Mouse (Mus musculus) midbrain, postnatal 0 days (tissue): ENCODE results near the gene Cym. TPM values are rescaled to one million over a fixed set of nuclear protein-coding genes. Genes with fewer than 3 reads are reported as not detected.
A peak's percentile ranks its signal among the peaks of the same experiment; 100 is the strongest.

ENCODE experiments used
- ATAC-seq: fragments of 200-750 bp; cut with Nextera tagmentation; 2 replicates; pipeline ENCODE4 v1.8.0; 2017; ENCODE audit warnings: moderate number of reproducible peaks, mild to moderate bottlenecking, moderate TSS enrichment, moderate library complexity; ENCODE audit not compliant: low FRiP score
- DNase-seq: peaks from one replicate; pipeline ENCODE4 v3.0.0-alpha.2; 2015; ENCODE audit warnings: low spot score
- H3K27ac ChIP-seq: fragments of 300-500 bp; sonication (generic); 2 replicates; pipeline ENCODE4 v1.5.1; 2014; ENCODE audit warnings: low read depth, mild to moderate bottlenecking, low read length, mixed read lengths
- H3K27me3 ChIP-seq: fragments of 300-500 bp; sonication (generic); 2 replicates; pipeline ENCODE4 v1.6.1; 2014; ENCODE audit warnings: low read length, control low read depth, mixed read lengths; ENCODE audit not compliant: insufficient read depth
- H3K36me3 ChIP-seq: fragments of 300-500 bp; sonication (generic); 2 replicates; pipeline ENCODE4 v1.6.1; 2014; ENCODE audit warnings: low read length, control low read depth, mixed read lengths; ENCODE audit not compliant: insufficient read depth
- H3K4me1 ChIP-seq: fragments of 300-500 bp; sonication (generic); 2 replicates; pipeline ENCODE4 v1.6.1; 2014; ENCODE audit warnings: mild to moderate bottlenecking, control low read depth, antibody characterized with exemption, low read length, mixed read lengths; ENCODE audit not compliant: insufficient read depth
- H3K4me2 ChIP-seq: fragments of 300-500 bp; sonication (generic); 2 replicates; pipeline ENCODE4 v1.6.1; 2014; ENCODE audit warnings: low read depth, mild to moderate bottlenecking, low read length, mixed read lengths; ENCODE audit not compliant: poor library complexity, severe bottlenecking
- H3K4me3 ChIP-seq: fragments of 300-500 bp; sonication (generic); 2 replicates; pipeline ENCODE4 v1.5.1; 2014; ENCODE audit warnings: low read depth, mild to moderate bottlenecking, low read length, moderate library complexity
- H3K9ac ChIP-seq: fragments of 300-500 bp; sonication (generic); replicated peaks from 2 replicates; pipeline ENCODE4 v1.6.1; 2014; ENCODE audit warnings: mild to moderate bottlenecking, low read length, moderate library complexity, mixed read lengths; ENCODE audit not compliant: poor library complexity, severe bottlenecking
- H3K9me3 ChIP-seq: fragments of 300-500 bp; sonication (generic); 2 replicates; pipeline ENCODE4 v1.6.1; 2016; ENCODE audit warnings: low read length, control low read depth
- CTCF ChIP-seq: IDR thresholded peaks from 2 replicates; pipeline ENCODE4 v1.5.1; 2016; ENCODE audit warnings: antibody characterized with exemption, mild to moderate bottlenecking
- WGBS: fragments of 180-500 bp; shearing (Covaris S2); extraction: QIAGEN DNeasy Blood & Tissue Kit; methylation state at CpG from one replicate; pipeline ENCODE4 v1.1.7; 2014; 5-methylcytosine and 5-hydroxymethylcytosine counted together
- polyA plus RNA-seq: library from polyadenylated mRNA; unstranded; fragments of >200 nt; fragmentation: Nextera tagmentation; extraction: Ambion mirVana; gene quantifications from 2 replicates; pipeline ENCODE4 v1.2.1, GENCODE M21; 2015
- total RNA-seq: library from RNA; depleted of rRNA; stranded (reverse); fragments of >200 nt; gene quantifications from 2 replicates; pipeline ENCODE4 v1.2.3, GENCODE M21; 2014

Cym gene
- total and polyA plus RNA-seq, 2 experiments from 2014 or later: 0.16 TPM; not detected in 1

DNA sequence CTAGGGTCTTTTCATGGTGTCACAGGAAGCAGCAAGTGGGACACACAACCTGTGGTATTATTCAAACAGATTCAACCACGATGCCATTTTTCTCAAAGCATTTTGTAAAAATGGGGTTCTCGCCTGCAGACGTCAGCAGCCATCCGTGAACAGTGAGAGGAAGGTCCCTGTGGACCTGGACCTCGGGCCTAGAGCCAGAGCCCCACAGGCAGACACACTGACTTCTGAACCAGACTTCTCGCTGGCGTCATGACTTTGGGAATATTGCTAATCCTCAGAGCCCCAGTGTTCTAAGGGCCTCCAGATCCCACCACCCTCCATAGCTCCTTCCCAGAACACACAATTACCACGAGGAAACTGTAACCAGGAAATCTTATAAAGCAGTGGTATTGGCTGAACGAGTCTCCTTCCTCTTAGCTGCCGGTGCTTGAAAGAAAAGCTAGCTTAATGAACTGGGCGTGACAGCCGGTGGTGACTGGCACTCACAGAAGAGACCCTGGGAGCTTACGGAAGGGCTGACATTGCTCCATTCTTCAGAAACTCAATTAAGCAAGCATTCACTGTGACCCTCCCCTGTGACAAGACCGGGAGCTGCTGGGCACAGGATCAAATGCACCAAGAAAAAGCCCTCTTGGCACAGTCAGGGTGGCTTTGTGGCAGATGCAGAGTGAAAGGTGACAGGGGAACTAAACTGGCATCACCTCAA, 20.0 kb upstream of the Cym start:
- Histone ChIP-seq H3K4me1 (peaks cover 3% of the 10 kb centered on the region; the same call in 1 of the 2 replicates), H3K27me3 (no peaks in the 10 kb centered on the region), H3K36me3 (no peaks in the 10 kb centered on the region), H3K4me2 (no peak overlapping the region), H3K27ac (no peak overlapping the region), H3K4me3 (no peak overlapping the region), H3K9ac (no peak overlapping the region), H3K9me3 (no peaks in the 10 kb centered on the region)
- WGBS: 23% methylated on average over 14 of the region's 14 CpGs
- peak; percentile 26 for DNase-seq
- no peak for TF ChIP-seq CTCF
- no peak for ATAC-seq

DNA sequence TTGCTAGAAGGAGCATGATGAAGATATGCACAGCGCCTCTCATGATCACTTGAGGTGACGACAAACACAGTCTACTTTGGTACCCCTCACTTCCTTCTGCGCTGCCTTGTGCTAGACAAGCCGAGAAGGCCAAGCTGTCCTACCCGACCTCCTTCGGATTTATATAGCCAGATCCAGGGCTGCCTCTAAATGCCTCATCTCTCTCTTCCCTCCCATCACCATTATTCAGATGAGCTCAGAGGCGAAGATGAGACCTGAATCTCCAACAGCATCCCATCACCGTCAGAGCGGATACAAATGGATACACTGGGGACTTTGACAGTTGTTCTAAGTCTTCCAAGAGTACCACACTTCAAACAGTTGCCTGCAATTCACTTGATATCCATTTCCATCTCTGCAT, 18.1 kb upstream of the Cym start, which contains the start of gene Prok1:
Prok1 (minus strand) TSS at position 101 of the 400 bp plus-strand sequence.
- WGBS: 90% methylated on average over 9 of the region's 9 CpGs
- no peak for TF ChIP-seq CTCF
- ATAC-seq: no peak

DNA sequence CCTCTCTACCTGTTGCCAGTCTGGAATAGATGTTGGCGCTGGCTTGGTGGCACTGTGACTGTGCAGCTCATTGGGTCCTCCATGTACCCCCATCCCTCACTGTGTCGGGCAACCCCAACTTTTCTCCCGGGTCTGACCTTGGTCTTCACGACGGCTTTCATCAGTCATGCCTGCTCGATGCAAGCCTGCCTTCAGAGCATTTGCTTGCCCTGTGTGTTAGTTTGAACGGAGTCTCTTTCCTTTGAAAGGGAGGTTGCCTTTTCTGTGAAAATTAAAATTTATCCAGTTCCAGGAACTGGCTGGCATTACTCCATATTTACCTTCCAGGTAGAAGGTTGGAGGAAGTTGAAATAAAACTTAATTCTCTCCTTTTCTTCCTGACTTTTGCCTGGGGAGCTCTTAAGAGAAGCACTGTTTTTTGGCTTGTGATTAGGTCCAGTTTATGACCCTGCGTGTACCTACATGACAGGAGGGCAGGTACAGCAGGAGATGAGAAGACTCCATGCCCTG, 17.0 kb upstream of the Cym start:
- no peaks in the 10 kb centered on the region for H3K27me3 ChIP-seq
- H3K9me3 ChIP-seq: no peaks in the 10 kb centered on the region
- no peak overlapping the region for H3K4me3 ChIP-seq
- no peak overlapping the region for H3K9ac ChIP-seq
- no peak for TF ChIP-seq CTCF
- no peak overlapping the region for H3K4me2 ChIP-seq
- WGBS: 82% methylated on average over 8 of the region's 8 CpGs
- H3K27ac ChIP-seq: no peak overlapping the region
- DNase-seq (no peak), ATAC-seq (no peak)
- peaks cover 3% of the 10 kb centered on the region; the same call in 1 of the 2 replicates for H3K4me1 ChIP-seq
- no peaks in the 10 kb centered on the region for H3K36me3 ChIP-seq

More for the DNA sequence above, 18.1 kb upstream of the Cym start, which contains the start of gene Prok1:
- Histone ChIP-seq H3K27ac (no peak within 1 kb of the TSS), H3K4me1 (peaks cover 3% of the 10 kb centered on the region; the same call in 1 of the 2 replicates), H3K36me3 (no peaks in the 10 kb centered on the region), H3K4me3 (no peak within 1 kb of the TSS), H3K9me3 (no peaks in the 10 kb centered on the region), H3K9ac (no peak within 1 kb of the TSS), H3K27me3 (no peaks in the 10 kb centered on the region), H3K4me2 (no peak within 1 kb of the TSS)
- no peak for DNase-seq

DNA sequence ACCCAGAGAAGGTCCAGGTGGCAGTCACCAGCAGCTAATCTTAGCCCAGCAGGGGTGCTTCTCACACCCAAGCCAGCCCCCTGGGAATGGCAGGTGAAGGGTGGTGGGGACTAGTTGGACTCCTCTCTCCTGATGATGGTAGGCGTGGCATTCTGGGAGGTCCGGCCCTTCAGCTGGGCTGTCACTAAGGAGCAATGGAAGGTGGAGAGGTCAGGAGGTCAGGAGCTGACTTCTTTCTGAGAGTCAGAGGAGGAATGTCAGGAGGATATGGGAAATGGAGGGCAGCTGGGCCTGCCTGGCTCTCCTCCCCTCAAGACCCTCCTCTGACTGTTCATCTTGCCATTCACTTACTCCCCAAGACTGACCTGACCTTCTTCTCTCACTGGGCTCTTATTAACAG, 16.5 kb upstream of the Cym start:
- H3K4me1 ChIP-seq: peaks cover 3% of the 10 kb centered on the region; the same call in 1 of the 2 replicates
- H3K27ac ChIP-seq: no peak overlapping the region
- no peak for TF ChIP-seq CTCF
- no peaks in the 10 kb centered on the region for H3K36me3 ChIP-seq
- 68% methylated on average over 2 of the region's 2 CpGs for WGBS
- H3K4me2 ChIP-seq: no peak overlapping the region
- no peaks in the 10 kb centered on the region for H3K27me3 ChIP-seq
- H3K9ac ChIP-seq: no peak overlapping the region
- DNase-seq: no peak
- H3K9me3 ChIP-seq: no peaks in the 10 kb centered on the region
- no peak for ATAC-seq
- no peak overlapping the region for H3K4me3 ChIP-seq

DNA sequence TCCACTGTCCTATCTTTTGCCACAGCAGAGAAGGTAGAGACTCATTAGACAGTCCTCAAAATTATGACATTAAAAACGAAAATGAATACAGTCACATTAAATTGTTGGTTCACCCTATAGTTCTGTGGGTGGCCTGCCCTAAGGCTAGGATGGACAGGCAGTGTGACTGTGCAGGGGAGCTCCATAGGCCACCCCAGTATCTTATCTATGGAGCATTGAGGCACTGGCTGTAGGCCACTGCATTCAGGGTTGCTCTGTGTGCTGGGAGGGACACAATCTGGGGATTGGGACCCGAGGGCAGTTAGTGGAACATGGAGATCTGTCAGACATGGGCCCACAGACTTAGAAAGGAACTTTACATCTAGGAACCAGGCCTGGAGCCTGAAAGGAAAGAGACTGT, 12.4 kb upstream of the Cym start:
- H3K9ac ChIP-seq: no peak overlapping the region
- no peak overlapping the region for H3K27ac ChIP-seq
- no peak overlapping the region for H3K4me3 ChIP-seq
- H3K36me3 ChIP-seq: no peaks in the 10 kb centered on the region
- no peak for DNase-seq
- no peak for TF ChIP-seq CTCF
- no peak overlapping the region for H3K4me2 ChIP-seq
- no peaks in the 10 kb centered on the region for H3K27me3 ChIP-seq
- 20% methylated on average over 2 of the region's 2 CpGs for WGBS
- ATAC-seq: no peak
- H3K9me3 ChIP-seq: no peaks in the 10 kb centered on the region
- H3K4me1 ChIP-seq: no peaks in the 10 kb centered on the region

DNA sequence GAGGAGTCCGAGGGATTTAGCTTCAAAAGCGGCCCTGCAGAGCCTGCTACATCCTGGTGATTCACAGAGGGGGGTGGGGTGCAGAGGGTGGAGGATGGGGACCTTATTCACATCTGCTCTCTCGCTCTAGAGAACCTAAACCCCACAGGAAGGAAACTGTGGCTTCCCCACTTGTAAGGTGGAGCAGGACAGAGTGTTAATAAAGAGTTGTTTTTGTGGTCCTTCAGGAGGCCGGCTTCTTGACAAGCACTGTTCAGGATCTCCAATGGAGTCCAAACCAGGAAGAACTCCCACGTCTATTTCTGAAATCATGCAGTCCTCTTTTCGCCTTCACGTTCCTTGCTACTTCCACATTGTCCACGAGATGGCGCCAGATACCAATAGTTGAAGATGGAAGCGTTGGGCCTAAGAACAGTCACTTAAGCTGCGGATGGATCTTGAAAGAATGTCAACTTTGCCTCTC, 11.8 kb upstream of the Cym start:
- H3K9ac ChIP-seq: no peak overlapping the region
- H3K4me1 ChIP-seq: no peaks in the 10 kb centered on the region
- DNase-seq (peak; percentile 85), ATAC-seq (peak; percentile 71; the same call in 1 of the 2 replicates)
- 7% methylated on average over 11 of the region's 11 CpGs for WGBS
- TF ChIP-seq CTCF: peak; percentile 98
- no peak overlapping the region for H3K4me2 ChIP-seq
- no peaks in the 10 kb centered on the region for H3K36me3 ChIP-seq
- H3K9me3 ChIP-seq: no peaks in the 10 kb centered on the region
- H3K27ac ChIP-seq: no peak overlapping the region
- no peak overlapping the region for H3K4me3 ChIP-seq
- no peaks in the 10 kb centered on the region for H3K27me3 ChIP-seq
